Mouse (Mus musculus): Measurements from ENCODE around the gene Olfr1217. TPM values are rescaled to one million over a fixed set of nuclear protein-coding genes. Genes with fewer than 3 reads are reported as not detected.

Olfr1217 gene
- not detected for total RNA-seq (2023)

DNA sequence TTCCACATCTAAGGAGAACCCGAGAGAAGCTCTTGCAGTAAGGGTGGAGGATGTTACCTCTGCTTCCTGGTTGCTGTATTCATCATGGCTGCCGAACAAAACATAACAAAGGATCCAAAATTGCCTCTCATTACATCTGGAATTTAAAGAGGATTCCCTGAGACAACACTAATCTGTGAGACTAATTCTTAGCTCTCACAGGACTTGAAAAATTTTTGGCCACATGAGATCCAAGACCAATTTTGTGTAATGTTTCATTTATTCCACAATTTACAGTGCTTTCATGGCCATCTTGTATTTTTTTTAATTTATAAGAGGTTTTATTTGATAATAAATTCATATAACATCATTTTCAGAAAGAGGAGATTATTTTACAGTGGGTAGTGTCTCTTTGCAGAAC, at the start of gene Olfr1217:
Gene Olfr1217, minus strand, starts transcription at position 101 of the 400 bp plus-strand sequence.

DNA sequence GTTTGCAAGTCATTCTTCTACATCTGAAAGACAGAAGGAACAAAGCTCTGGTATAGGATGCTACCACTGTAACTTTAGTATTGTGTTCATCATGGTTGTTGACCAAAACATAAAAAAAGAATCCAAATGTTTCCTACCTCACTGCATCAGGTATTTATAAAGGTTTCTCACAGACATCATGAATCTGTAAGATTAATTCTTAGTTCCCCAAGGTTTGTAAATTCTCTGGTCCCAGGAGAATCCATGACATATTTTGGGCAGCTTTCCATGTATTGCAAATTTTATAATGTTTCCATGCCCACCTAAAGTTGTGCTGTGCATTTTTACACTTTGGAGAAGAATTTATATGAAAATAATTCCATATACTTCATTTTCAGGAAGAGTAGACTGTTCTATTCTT, 29.2 kb upstream of the Olfr1217 start, which contains the start of gene Olfr1218:
Gene Olfr1218, minus strand, starts transcription at position 101 of the 400 bp plus-strand sequence.

DNA sequence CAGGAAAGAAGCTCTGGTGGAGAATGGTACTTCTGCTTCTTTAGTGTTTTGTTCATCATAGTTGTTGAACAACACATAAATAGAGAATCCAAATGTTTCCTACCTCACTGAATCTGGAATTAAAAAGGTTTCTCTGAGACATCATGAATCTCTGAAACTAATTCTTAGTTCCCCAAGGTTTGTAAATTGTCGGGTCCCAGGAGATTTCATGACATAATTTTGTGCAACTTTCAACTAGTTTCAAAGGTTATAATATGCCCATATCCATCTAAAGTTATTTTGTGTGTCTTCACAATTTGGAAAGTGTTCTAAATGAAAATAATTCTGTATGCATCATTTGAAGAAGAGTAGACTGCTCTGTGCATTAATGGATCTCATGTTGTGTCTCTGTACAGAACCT, 13.6 kb downstream of the Olfr1217 start, which contains the start of gene Olfr1216:
Gene Olfr1216, minus strand, starts transcription at position 101 of the 400 bp plus-strand sequence.

DNA sequence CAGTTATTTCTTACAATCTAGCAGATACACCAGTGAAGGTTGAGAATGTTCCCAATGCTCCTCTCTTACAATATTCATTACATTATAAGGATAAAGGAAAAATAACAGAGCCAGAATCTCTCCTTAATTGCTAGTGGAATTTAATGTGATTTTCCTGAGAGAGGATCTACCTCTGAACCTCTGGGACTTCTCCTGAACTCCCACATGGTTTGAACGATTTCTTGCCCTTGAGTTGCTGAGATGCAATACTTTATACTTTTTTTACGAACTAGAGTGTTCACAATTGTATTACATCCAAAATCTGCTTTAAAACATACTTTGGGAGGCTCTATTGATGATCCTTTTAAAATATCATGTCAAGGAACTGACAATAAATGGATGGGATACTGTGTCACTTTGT, 25.0 kb downstream of the Olfr1217 start, which contains the start of gene Olfr1215:
Gene Olfr1215, minus strand, starts transcription at position 101 of the 400 bp plus-strand sequence.

DNA sequence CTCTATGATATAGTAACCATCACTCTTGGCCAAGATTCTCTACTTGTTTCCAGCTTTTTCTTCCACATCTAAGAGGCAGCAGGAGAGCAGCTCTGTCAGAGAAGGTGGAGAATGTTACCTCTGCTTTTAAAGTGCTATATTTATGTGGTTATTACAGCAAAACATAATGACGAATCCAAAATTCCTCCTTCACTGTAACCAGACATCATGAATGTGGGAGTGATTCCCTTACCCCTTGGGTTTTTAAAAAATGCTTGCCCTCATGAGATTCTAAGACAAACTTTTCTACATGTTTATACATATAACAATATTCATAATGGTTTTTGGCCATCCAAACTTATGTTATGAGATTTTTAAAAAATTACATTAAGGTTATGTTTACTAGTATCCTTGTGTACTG, 39.3 kb downstream of the Olfr1217 start, which contains the start of gene Olfr1214:
Gene Olfr1214, minus strand, starts transcription at position 101 of the 400 bp plus-strand sequence.

GRCm38 (mm10) chr2:88980181-88980580, 51.7 kb downstream of the Olfr1217 start, which contains the start of gene Gm13762:
Gene Gm13762 (minus strand): TSS chr2:88980281.

Other genes with a start within 250 kb of the Olfr1217 start
- not detected for gene Olfr1201, start 239.0 kb downstream of the Olfr1217 start, total RNA-seq (2023)
- gene Olfr1202, start 217.6 kb downstream of the Olfr1217 start, total RNA-seq (2023), result not detected
- gene Olfr1205, start 202.3 kb downstream of the Olfr1217 start, total RNA-seq (2023), result not detected
- not detected for gene Olfr1204, start 182.8 kb downstream of the Olfr1217 start, total RNA-seq (2023)
- gene Olfr1206, start 168.8 kb downstream of the Olfr1217 start, total RNA-seq (2023), result not detected
- gene Olfr1208, start 129.8 kb downstream of the Olfr1217 start, total RNA-seq (2023), result not detected
- not detected for gene Olfr1209, start 116.9 kb downstream of the Olfr1217 start, total RNA-seq (2023)
- gene Olfr1211, start 94.0 kb downstream of the Olfr1217 start, total RNA-seq (2023), result not detected
- not detected for gene Olfr1212, start 78.1 kb downstream of the Olfr1217 start, total RNA-seq (2023)
- gene Gm13762, start 51.8 kb downstream of the Olfr1217 start, total RNA-seq (2023), result not detected
- gene Olfr1214, start 39.4 kb downstream of the Olfr1217 start, total RNA-seq (2023), result not detected
- gene Olfr1215, start 25.1 kb downstream of the Olfr1217 start, total RNA-seq (2023), result not detected
- gene Olfr1216, start 13.7 kb downstream of the Olfr1217 start, total RNA-seq (2023), result not detected
- not detected for gene Olfr1218, start 29.1 kb upstream of the Olfr1217 start, total RNA-seq (2023)
- not detected for gene Olfr1219, start 51.4 kb upstream of the Olfr1217 start, total RNA-seq (2023)
- not detected for gene Olfr1220, start 74.8 kb upstream of the Olfr1217 start, total RNA-seq (2023)
- gene Olfr1221, start 85.2 kb upstream of the Olfr1217 start, total RNA-seq (2023), result not detected
- not detected for gene Olfr1222, start 101.0 kb upstream of the Olfr1217 start, total RNA-seq (2023)
- not detected for gene Olfr1223, start 119.5 kb upstream of the Olfr1217 start, total RNA-seq (2023)
- gene Olfr1224-ps1, start 132.0 kb upstream of the Olfr1217 start, total RNA-seq (2023), result not detected
- gene Olfr1225, start 142.6 kb upstream of the Olfr1217 start, total RNA-seq (2023), result not detected
- not detected for gene Olfr1226, start 168.0 kb upstream of the Olfr1217 start, total RNA-seq (2023)
- gene Olfr1228, start 222.0 kb upstream of the Olfr1217 start, total RNA-seq (2023), result not detected